Mouse (Mus musculus) ES-E14 (cell line): ENCODE results near the gene Ttyh2. TPM values are rescaled to one million over a fixed set of nuclear protein-coding genes. Genes with fewer than 3 reads are reported as not detected.

Experiments
- DNase-seq: peaks from one replicate; pipeline ENCODE4 v3.0.0-alpha.2; 2013; ENCODE audit warnings: low read depth, low spot score
- H3K27ac ChIP-seq: 2 replicates; pipeline ENCODE4 v1.5.1; 2012; ENCODE audit warnings: low read depth, mild to moderate bottlenecking, low read length, moderate library complexity, mixed read lengths; ENCODE audit not compliant: poor library complexity, insufficient read depth, severe bottlenecking
- H3K36me3 ChIP-seq: 2 replicates; pipeline ENCODE4 v1.6.1; 2012; ENCODE audit warnings: mild to moderate bottlenecking, low read length, moderate library complexity, mixed read lengths; ENCODE audit not compliant: control insufficient read depth, poor library complexity, insufficient read depth, severe bottlenecking
- H3K4me1 ChIP-seq, 2 experiments: fragments of 150-350 bp in 1 of 2; sonication (generic) in 1 of 2; 2 replicates each; pipeline ENCODE4 v1.6.1; 2012; ENCODE audit warnings: low read length in 2 of 2, mild to moderate bottlenecking in 1 of 2, mixed read lengths in 1 of 2; ENCODE audit not compliant: control insufficient read depth in 2 of 2, insufficient read depth in 2 of 2, poor library complexity in 1 of 2
- H3K4me3 ChIP-seq, 2 experiments: fragments of 150-350 bp in 1 of 2; sonication (generic) in 1 of 2; 2 replicates each; pipeline ENCODE4 v1.5.1; 2012; ENCODE audit warnings: low read length in 2 of 2, low read depth in 1 of 2, mild to moderate bottlenecking in 1 of 2, mixed read lengths in 1 of 2; ENCODE audit not compliant: insufficient read depth in 1 of 2, poor library complexity in 1 of 2, severe bottlenecking in 1 of 2
- H3K9ac ChIP-seq: 2 replicates; pipeline ENCODE4 v1.6.1; 2012; ENCODE audit warnings: low read depth, mild to moderate bottlenecking, low read length, mixed read lengths; ENCODE audit not compliant: poor library complexity, insufficient read depth, severe bottlenecking
- H3K9me3 ChIP-seq: fragments of 150-350 bp; sonication (generic); 2 replicates; pipeline ENCODE4 v1.6.1; 2012; ENCODE audit warnings: low read depth, mild to moderate bottlenecking, low read length; ENCODE audit not compliant: control insufficient read depth, insufficient read depth
- CHD2 ChIP-seq: IDR thresholded peaks from 2 replicates; pipeline ENCODE4 v1.6.1; 2014; ENCODE audit warnings: mild to moderate bottlenecking, low read depth, low read length, inconsistent platforms
- HCFC1 ChIP-seq: IDR thresholded peaks from 2 replicates; pipeline ENCODE4 v1.6.1; 2012; ENCODE audit warnings: low read length, inconsistent platforms, borderline replicate concordance; ENCODE audit not compliant: insufficient read depth
- MAFK ChIP-seq: IDR thresholded peaks from 2 replicates; pipeline ENCODE4 v1.6.1; 2014; ENCODE audit warnings: mild to moderate bottlenecking, low read depth, low read length, inconsistent platforms; ENCODE audit not compliant: insufficient read depth
- ZC3H11A ChIP-seq: IDR thresholded peaks from 2 replicates; pipeline ENCODE4 v1.6.1; 2012; ENCODE audit warnings: low read depth, mild to moderate bottlenecking, inconsistent platforms, low read length, borderline replicate concordance
- ZNF384 ChIP-seq: IDR thresholded peaks from 2 replicates; pipeline ENCODE4 v1.6.1; 2012; ENCODE audit warnings: low read depth, low read length, inconsistent platforms
- in situ Hi-C, 2 experiments: fragments of 600-800 bp; cut with MboI; formaldehyde crosslinking; loops; one replicate each; pipeline ENCODE4 v1.15.1; 2025; ENCODE audit warnings: low sequenced_read_pairs in 2 of 2, inconsistent platforms in 1 of 2; ENCODE audit not compliant: unreplicated experiment in 2 of 2
- total RNA-seq: library from RNA; depleted of rRNA; stranded (reverse); fragments of 300-350 nt; gene quantifications from 2 replicates; pipeline ENCODE4 v1.2.3, GENCODE M21; 2012; rRNA removed

Gene Ttyh2
- 16.7 and 40.0 TPM in 2 replicates for total RNA-seq

DNA sequence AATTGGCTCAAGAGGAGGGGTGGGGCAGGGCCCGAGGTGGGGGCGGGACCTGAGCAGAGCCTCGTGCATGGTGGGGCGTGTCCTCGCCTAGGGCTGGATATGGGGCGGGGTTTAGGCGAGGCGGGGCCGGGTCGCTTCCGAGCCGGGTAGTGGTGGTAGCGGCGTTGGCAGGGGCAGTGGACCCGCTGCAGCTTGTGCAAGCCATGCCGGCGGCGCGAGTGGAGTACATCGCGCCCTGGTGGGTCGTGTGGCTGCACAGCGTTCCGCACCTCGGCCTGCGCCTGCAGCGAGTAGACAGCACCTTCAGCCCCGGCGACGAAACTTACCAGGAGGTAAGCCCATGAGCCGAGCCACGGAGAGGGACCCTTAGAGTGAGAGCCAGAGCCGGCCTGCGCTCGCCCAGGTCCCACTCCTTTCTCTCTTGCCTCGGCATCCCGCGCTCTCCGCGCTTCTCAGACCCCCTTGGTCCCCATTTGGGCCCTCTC lies at the start of gene Ttyh2:
Gene Ttyh2, plus strand, starts transcription at position 91 of the 485 bp plus-strand sequence.
- in situ Hi-C loops = no loop called here
- peak within 1 kb of the TSS; percentile 2; the same call in 1 of the 2 replicates for H3K27ac ChIP-seq

DNA sequence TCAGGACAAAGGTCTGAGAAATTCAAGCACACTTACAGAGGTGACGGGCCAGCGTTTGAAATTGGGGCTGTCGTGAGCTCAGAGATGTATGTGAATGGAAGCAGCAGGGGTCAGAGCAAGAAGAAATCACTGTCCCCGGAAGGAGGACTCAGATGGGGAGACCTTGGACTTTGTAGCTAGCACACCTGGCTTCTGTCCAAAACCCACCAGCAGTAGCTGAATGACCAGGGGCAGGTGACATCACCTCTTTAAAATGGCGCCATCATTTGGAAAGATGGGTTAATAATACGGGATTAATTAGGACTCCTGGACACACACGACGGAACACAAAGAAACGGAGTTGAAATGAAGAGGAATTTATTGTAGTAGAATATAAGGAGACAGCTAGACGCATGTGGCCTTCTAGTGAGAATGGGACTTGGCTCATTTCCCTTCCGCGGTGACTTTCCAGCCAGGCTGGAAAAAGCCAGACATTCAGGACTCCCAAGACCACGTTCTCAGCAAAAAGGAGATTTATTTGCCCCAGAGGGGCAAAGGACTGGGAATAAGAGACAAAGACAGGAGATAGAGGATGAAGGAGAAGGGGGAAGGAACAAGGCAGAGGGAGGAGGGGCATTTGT lies 49.0 kb upstream of the Ttyh2 start:
- H3K36me3 ChIP-seq = no peaks in the 10 kb centered on the region
- H3K27ac ChIP-seq = no peak overlapping the region
- no peak overlapping the region for H3K9ac ChIP-seq
- TF ChIP-seq ZC3H11A (no peak), HCFC1 (no peak), ZNF384 (no peak), CHD2 (no peak), MAFK (no peak)
- in situ Hi-C loops = loop anchor here (25.0 kb wide), 2 partner anchors 414 to 764 kb away; no protein-coding TSS in a partner anchor
- H3K4me3 ChIP-seq = no peak overlapping the region
- DNase-seq = no peak
- no peaks in the 10 kb centered on the region for H3K9me3 ChIP-seq
- H3K4me1 ChIP-seq = no peaks in the 10 kb centered on the region

More for the DNA sequence above, at the start of gene Ttyh2:
- TF ChIP-seq HCFC1 = peak; percentile 48; the same call in 1 of the 2 replicates
- no peak for TF ChIP-seq ZNF384
- Histone ChIP-seq H3K4me3 (peak within 1 kb of the TSS; percentile 78 to 80), H3K4me1 (peaks cover 0 to 27% of the 10 kb centered on the region in 2 experiments; a peak in 2 of 4 replicates), H3K36me3 (peaks cover 37% of the 10 kb centered on the region), H3K9ac (peak within 1 kb of the TSS; percentile 81), H3K9me3 (no peaks in the 10 kb centered on the region)
- peak; percentile 89 for DNase-seq

DNA sequence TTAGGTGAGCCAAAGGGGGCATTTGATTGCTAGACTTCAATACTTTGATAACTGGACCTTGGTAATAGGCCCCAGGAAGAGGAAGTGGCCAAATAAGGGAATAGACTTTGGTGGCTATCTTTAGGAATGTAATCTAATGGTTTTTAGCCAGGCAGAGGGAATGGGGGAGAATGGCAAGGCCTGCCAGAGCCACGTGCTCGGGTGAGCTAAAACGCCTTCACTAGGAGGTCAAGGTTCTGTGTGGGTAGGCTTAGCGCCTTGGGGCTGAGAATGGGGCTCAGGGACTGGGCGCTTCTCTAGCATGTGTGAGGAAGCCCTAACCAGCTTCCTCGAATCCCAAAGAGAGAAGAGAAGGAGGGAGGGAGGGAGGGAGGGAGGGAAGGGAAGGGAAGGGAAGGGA lies 48.2 kb upstream of the Ttyh2 start:
- TF ChIP-seq CHD2 = no peak
- no peak for TF ChIP-seq ZNF384
- no peak for TF ChIP-seq HCFC1
- DNase-seq = no peak
- no peak overlapping the region for H3K9ac ChIP-seq
- H3K9me3 ChIP-seq = no peaks in the 10 kb centered on the region
- no peak overlapping the region for H3K27ac ChIP-seq
- no peak overlapping the region for H3K4me3 ChIP-seq
- in situ Hi-C loops = loop anchor here (25.0 kb wide), 2 partner anchors 415 to 765 kb away; no protein-coding TSS in a partner anchor
- no peaks in the 10 kb centered on the region for H3K4me1 ChIP-seq
- H3K36me3 ChIP-seq = no peaks in the 10 kb centered on the region

DNA sequence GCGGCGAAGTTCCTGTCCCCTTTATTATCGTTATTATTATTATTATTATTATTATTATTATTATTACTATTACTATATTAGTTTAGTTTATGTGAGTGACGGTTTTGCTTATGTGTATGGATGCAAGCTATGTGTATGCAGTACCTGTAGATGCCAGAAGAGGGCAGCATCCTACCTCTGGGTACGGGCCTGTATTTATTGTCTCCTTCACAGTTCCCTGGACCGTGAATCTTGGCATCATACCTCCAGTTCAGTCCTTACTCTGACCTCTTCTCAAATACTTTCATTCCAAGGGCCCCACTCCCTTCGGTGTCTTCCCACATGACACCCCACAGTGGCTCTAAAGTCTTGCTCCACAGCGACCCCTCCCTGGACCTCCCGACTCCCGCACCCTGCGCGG lies 47.2 kb upstream of the Ttyh2 start:
- Histone ChIP-seq H3K27ac (no peak overlapping the region), H3K36me3 (no peaks in the 10 kb centered on the region), H3K9me3 (no peaks in the 10 kb centered on the region), H3K4me3 (peak overlapping the region in 1 of 2 experiments; percentile 9; a peak in 1 of 4 replicates), H3K4me1 (no peaks in the 10 kb centered on the region), H3K9ac (no peak overlapping the region)
- in situ Hi-C loops = loop anchor here (25.0 kb wide), 2 partner anchors 416 to 766 kb away; no protein-coding TSS in a partner anchor
- no peak for TF ChIP-seq MAFK
- TF ChIP-seq ZC3H11A = no peak
- no peak for TF ChIP-seq ZNF384
- no peak for TF ChIP-seq CHD2
- no peak for TF ChIP-seq HCFC1
- no peak for DNase-seq

DNA sequence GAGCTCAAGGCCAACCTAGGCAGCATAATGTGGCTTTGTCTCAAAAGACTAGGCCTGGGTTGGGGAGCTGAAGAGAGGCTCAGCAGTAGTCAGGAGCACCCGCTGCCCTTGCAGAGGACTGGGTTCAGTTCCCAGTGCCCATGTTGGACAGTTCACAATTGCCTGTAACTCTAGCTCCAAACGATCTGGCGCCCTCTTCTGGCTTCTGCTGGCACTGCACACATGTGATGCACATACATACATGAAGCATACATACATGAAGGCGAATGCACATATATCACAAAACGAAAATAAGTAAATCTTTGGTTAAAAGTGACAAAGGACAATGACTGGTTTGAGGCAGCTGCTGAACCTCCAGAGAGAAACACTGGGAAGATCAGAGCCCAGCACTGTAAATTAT lies 45.2 kb upstream of the Ttyh2 start:
- H3K9ac ChIP-seq = no peak overlapping the region
- TF ChIP-seq HCFC1 (no peak), ZC3H11A (peak; percentile 23; the same call in 1 of the 2 replicates)
- no peak overlapping the region for H3K27ac ChIP-seq
- no peaks in the 10 kb centered on the region for H3K4me1 ChIP-seq
- no peak overlapping the region for H3K4me3 ChIP-seq
- no peaks in the 10 kb centered on the region for H3K9me3 ChIP-seq
- H3K36me3 ChIP-seq = no peaks in the 10 kb centered on the region
- DNase-seq = no peak
- in situ Hi-C loops = loop anchor here (5.0 to 25.0 kb wide), 5 partner anchors 213 to 768 kb away; no protein-coding TSS in a partner anchor
